Mouse (Mus musculus) gastrocnemius, adult 2 months (tissue): ENCODE results near the gene Tmem107. TPM values are rescaled to one million over a fixed set of nuclear protein-coding genes. Genes with fewer than 3 reads are reported as not detected.

ENCODE experiments used
- DNase-seq: peaks from one replicate; pipeline ENCODE4 v3.0.0; 2022
- H3K27ac ChIP-seq: fragments of 200-600 bp; 2 replicates; pipeline ENCODE4 v1.8.1; 2022; ENCODE audit warnings: mild to moderate bottlenecking
- H3K4me3 ChIP-seq: fragments of 200-600 bp; 2 replicates; pipeline ENCODE4 v1.8.1; 2022; ENCODE audit warnings: mild to moderate bottlenecking, moderate library complexity
- CTCF ChIP-seq: fragments of 200-600 bp; IDR thresholded peaks from 2 replicates; pipeline ENCODE4 v1.8.1; 2022; ENCODE audit warnings: antibody characterized with exemption, mild to moderate bottlenecking, moderate library complexity
- intact Hi-C: fragments of 180-260 bp; cut with DNase I; formaldehyde crosslinking; loops from one replicate; pipeline ENCODE4 v1.15.1; 2025
- total RNA-seq, 2 experiments: library from RNA; stranded (reverse); gene quantifications; 2 replicates each; pipeline ENCODE4 v1.2.3; 2021

The Tmem107 gene
- total RNA-seq, 2 experiments from 2014 or later: 3.9 to 5.7 TPM

DNA sequence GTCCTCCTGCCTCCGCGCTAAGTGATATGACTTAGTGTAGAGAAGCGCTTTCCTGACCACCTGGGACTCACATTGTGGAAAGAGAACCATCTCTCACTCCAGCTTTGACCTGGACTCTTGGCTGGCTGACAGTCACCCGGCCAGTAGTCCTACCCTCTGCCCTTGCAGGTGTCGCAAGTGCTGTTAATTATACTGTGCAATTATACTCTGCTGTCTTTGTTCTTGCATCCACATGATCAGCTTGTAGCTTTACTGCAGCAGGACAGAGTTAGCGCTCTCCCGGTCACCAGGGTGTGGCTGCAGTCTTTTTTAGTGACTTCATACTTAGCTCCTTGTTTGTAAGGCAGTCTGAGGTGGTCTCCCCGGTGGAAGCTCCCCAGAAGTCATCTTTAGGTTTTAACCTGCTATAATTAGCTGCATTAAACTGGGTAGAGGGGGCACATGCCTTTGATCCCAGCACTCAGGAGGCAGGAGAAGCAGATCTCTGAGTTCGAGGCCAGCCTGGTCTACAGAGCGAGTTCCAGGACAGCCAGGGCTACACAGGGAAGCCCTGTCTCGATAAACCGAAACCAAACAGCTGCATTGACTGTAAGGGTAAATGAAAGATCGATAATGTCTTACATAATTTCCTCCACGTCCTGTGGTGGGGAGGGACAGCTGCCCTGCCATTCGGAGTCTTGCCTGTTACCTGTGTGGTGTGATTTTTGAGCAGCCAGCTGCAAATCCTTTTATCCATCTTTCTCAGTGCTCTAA is 9.7 kb downstream of the Tmem107 start:
- DNase-seq: no peak
- no peak overlapping the region for H3K4me3 ChIP-seq
- no peak overlapping the region; the same call in 1 of the 2 replicates for H3K27ac ChIP-seq
- TF ChIP-seq CTCF: no peak
- intact Hi-C loops: no loop called here

DNA sequence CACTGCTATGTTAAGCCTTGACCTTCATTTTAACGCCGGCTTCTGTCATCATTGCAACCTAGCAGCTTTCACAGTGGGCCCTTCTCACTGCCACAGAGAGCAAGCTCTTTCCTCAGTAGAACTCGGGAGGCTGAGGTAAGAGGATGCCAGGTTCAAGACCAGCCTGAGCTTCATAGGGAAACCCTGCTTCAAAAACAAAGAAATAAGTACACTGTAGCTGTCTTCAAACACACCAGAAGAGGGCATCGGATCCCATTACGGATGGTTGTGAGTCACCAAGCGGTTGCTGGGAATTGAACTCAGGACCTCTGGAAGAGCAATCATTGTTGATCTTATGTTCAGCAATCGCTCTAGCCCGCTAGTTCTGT is 10.2 kb downstream of the Tmem107 start:
- H3K4me3 ChIP-seq: no peak overlapping the region
- no peak overlapping the region for H3K27ac ChIP-seq
- no peak for TF ChIP-seq CTCF
- intact Hi-C loops: no loop called here
- DNase-seq: no peak

DNA sequence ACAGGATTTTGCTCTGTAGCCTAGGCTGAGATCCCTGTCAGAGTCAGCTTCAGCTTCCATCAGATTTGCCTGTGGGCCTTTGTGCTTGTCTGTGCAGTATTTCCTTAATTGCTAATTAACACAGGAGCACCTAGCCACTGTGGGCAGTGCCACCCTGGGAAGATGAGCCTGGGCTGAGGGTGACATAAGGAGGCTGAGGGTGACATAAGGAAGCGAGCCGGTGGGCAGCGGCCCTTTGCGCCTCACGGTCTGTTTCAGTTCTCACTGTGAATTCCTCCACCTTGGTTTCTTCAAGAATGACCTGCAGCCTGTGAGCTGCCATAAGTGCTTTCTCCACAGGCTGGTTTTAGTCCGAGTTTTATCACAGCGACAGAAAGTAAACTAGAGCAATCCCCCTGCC is 11.0 kb downstream of the Tmem107 start:
- Histone ChIP-seq H3K4me3 (no peak overlapping the region), H3K27ac (no peak overlapping the region)
- intact Hi-C loops: no loop called here
- DNase-seq: no peak
- TF ChIP-seq CTCF: no peak

DNA sequence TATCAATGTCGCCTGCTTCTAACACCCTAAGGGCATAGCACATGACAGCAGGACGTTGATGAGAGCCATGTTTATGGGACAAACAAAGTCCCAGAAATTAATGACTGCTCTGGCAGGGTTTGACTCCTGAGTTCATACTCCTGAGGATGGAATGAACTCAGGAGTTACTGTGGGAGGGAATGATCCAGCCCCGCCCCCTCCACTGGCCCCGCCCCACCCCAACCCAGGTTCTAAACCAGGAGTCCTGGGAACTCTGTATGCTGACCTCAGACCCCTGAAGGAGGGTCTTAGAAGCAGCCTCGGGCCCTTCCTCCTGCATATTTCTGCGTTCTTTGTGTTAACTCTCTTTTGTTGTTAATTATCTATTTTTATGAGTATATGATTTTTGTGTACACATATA is 15.0 kb downstream of the Tmem107 start:
- H3K27ac ChIP-seq: no peak overlapping the region

DNA sequence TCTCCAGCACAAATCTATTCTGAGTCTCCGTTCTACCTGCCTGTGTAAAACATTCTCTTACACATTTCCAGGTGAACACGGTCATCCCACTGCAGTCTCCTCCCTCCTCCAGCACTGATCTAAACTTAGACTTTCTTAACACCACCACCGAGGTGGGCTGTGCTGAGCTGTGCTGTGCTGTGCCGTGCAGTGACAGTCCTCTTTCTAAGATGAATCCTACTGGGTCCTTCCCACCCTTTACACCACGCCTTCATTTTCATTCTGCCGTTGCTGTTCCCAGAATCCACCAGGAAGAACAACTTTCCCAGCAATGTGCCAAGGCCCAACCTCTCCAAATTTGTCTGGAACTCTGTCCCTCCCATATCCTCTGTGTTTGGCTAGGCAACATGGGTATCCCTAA is 15.8 kb downstream of the Tmem107 start:
- Histone ChIP-seq H3K27ac (peak overlapping the region; percentile 31; the same call in 1 of the 2 replicates), H3K4me3 (no peak overlapping the region)
- no peak for TF ChIP-seq CTCF
- intact Hi-C loops: no loop called here
- DNase-seq: peak; percentile 36

More for the DNA sequence above, 15.0 kb downstream of the Tmem107 start:
- no peak overlapping the region for H3K4me3 ChIP-seq
- no peak for TF ChIP-seq CTCF
- peak; percentile 12 for DNase-seq
- intact Hi-C loops: no loop called here

DNA sequence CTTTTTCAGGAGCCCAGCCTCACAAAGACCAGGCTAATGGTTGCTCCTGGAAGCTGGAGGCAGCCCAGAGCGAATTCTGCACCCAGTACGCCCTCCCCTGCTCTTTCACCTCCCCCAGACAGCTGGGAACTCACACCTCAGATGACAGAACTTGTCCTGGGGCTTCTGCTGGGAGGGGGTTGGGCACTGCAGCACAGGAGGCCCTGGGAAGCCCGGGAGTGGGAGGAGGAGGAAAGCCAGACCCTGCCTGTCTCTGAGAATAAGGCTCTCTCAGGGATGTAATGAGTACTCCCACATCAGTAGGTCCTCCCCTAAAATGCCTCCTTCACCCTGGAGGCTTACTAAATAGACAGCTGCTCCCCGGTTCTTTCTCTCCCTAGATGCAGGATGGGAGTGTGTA is 16.5 kb downstream of the Tmem107 start:
- Histone ChIP-seq H3K27ac (peak overlapping the region; percentile 100), H3K4me3 (no peak overlapping the region)
- DNase-seq: peak; percentile 15
- intact Hi-C loops: no loop called here
- TF ChIP-seq CTCF: no peak

DNA sequence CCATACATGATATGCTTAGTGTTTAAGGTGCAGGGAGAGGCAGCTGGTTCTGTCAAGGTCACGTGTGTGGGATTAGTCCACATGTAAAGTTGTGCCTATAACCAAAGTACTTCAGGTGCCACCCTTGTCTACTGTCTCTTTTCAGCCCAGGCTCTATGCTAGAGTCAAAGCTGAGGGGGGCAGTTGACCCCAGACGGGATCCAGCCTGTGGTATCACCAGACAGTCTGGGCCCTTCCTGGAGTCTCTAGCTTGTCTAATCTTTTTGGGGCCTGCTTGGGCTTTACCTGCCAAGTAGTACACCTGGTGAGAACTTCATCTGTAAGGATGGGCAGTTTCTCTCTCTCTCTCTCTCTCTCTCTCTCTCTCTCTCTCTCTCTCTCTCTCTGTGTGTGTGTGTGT is 17.0 kb downstream of the Tmem107 start:
- intact Hi-C loops: no loop called here
- peak overlapping the region; percentile 100 for H3K27ac ChIP-seq
- no peak overlapping the region for H3K4me3 ChIP-seq
- peak; percentile 13 for DNase-seq
- no peak for TF ChIP-seq CTCF

DNA sequence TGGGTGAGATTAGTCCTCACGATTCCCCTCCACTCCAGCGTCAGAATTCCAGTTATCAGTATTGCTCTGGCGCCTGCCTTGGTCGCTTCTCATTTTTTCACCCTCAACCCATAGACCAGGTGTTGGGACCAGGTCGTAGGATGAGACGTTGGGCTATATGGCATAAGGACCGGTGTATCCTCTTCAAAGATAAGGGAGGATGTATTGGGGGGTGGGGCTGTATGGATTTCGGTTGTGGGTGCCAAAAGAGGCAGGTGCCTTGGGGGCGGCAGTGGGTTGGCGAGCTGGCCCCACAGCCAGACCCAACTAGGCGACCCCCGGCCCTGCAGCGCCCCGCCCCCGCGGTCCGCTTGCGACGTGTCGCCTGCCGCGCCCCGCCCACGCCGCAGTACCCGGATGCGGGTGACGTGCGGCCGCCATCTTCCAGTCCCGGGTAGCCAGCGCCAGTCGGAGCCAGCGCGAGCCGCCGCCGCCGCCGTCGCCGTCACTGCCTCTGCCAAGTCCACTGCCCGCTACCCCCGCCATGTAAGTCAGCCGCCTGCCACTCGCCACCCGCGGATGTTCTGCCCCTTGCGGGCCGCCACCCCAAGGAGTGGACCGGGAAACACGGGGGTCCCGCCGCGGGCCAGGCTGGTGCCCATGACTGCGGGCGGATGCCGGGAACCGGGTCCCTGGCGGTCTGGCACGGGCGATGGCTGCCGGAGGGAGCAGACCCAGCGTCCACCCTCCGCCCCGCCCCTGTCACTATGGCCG is 17.7 kb downstream of the Tmem107 start, which contains the start of gene Vamp2:
Gene Vamp2, plus strand, starts transcription at position 388 of the 753 bp plus-strand sequence.
- H3K4me3 ChIP-seq: peak within 1 kb of the TSS; percentile 100
- H3K27ac ChIP-seq: peak within 1 kb of the TSS; percentile 100
- peak; percentile 96 for DNase-seq
- TF ChIP-seq CTCF: no peak
- intact Hi-C loops: loop anchor here (2.0 kb wide), 1 partner anchor 15 kb away; no protein-coding TSS in a partner anchor

DNA sequence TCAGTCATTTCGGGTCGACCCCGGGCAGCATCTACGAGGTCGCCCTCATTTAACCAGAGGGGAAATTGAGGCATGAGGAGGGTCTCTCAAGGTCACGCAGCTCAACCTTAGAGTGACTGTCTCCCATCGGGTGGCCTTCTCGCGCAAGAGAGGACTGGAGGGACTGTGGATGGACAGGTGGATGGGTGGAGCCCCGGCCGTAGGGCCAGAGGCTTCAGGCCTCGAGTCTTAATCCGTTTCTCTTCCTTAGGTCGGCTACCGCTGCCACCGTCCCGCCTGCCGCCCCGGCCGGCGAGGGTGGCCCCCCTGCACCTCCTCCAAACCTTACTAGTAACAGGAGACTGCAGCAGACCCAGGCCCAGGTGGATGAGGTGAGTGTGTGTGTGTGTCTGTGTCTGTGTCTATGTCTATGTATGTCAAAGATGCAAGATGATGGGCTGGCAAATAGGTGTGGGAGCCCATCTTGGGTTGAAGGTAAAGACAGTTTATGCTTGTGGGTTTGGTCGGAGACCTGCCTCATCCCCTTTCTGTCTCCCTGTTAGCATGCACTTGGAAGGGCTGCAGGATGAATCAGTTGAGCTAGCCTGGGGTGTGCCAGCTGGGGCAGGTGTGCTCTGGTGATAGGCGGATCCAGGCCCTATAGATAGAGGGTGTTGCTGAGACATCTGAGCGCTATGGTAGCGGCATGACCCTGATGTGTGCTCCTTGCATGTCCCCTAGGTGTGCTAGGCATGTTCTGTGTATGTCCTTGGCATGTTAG is 18.4 kb downstream of the Tmem107 start:
- Histone ChIP-seq H3K4me3 (peak overlapping the region; percentile 100), H3K27ac (peak overlapping the region; percentile 100)
- DNase-seq: peak; percentile 57
- intact Hi-C loops: loop anchor here (2.0 kb wide), 1 partner anchor 16 kb away; no protein-coding TSS in a partner anchor
- no peak for TF ChIP-seq CTCF

DNA sequence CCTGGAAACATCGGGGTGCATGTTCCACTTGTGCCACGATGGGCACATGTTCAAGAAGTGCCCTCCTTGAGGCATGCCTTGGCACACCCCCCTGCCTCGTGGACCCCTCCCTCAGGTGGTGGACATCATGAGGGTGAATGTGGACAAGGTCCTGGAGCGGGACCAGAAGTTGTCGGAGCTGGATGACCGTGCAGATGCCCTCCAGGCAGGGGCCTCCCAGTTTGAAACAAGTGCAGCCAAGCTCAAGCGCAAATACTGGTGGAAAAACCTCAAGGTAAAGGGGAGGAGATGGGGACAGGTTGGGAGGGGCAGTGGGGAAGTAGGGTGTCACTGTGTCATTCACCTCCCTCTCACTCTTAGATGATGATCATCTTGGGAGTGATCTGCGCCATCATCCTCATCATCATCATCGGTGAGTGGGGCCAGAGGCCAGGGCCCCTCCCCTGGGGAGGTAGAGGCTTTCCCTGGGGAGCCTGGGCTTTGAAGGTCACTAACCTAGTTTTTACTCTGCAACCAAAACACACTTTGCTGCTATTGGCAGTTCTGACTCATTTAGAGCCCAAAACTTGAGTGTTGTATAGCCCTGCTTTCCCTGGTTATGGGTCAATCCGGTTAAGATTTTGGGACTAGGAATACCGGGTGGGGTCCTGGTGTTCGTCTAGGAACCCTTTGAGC is 19.1 kb downstream of the Tmem107 start:
- intact Hi-C loops: loop anchor here (2.0 kb wide), 1 partner anchor 17 kb away; no protein-coding TSS in a partner anchor
- Histone ChIP-seq H3K4me3 (peak overlapping the region; percentile 100), H3K27ac (peak overlapping the region; percentile 100)
- DNase-seq: peak; percentile 33
- no peak for TF ChIP-seq CTCF

DNA sequence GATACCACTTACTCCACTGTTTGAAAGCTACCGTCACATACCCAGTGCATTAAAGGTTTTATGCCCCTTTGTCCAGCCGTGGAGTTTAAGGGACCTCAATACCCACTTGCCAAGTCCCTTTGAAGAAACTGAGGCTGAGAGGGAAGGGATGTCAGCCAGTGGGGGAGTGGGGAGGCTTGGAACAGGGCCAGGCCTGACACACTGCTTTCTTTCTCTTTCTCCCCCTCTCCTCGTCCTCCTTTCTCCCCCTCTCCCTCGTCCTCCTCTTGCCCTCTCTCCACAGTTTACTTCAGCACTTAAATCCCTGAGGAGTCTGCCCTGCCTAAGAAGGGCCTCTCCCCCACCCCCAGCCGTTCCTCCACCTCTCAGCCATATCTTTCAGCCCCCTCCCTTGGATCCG is 19.8 kb downstream of the Tmem107 start:
- Histone ChIP-seq H3K4me3 (peak overlapping the region; percentile 100), H3K27ac (peak overlapping the region; percentile 100)
- no peak for TF ChIP-seq CTCF
- DNase-seq: peak; percentile 14
- intact Hi-C loops: no loop called here
